Mouse (Mus musculus) ZHBTc4 (cell line): ENCODE measurements around the gene Gm20388.

Experiments used
- DNase-seq: peaks from one replicate; pipeline ENCODE4 v3.0.0-alpha.2; 2011; ENCODE audit warnings: low read depth, low spot score

The Gm20388 gene

DNA sequence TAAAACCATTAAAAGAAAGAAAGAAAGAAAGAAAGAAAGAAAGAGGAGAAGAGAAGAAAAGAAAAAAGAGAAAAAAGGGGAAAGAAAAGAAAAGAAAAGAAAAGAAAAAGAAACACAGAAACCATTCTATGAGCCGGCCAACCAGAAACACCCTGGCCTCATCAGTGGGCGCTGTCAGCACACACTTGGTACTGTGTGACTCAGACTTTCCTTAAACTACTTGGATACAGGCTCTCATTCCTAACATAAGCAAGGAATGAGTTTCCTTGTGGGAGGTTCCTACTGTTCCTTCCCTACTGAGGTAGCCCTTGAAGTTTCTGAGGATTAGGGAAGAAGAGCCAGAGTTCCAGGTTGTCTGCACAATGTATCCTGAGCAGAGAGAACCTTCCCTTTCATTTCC lies 3420.7 kb downstream of the Gm20388 start:
- no peak for DNase-seq

DNA sequence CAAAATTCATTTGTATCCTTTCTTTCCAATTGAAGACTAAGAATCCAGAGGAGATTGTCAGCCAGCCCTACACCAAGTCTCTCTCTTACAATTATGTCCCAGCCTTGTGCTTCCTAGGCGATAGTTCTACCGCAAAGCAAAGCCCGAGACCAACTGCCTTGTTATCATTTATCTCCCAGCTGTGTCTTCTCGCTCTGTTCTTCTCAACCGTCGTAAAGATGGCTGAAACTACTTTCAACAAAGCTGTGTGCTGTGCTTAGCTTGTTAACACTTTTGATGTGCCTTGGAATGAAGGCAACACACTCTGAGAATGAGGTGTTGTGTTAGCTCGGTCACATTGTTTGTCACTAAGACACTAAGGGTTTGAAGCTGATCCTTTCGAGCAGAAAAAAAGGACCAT lies 3421.2 kb downstream of the Gm20388 start:
- no peak for DNase-seq

DNA sequence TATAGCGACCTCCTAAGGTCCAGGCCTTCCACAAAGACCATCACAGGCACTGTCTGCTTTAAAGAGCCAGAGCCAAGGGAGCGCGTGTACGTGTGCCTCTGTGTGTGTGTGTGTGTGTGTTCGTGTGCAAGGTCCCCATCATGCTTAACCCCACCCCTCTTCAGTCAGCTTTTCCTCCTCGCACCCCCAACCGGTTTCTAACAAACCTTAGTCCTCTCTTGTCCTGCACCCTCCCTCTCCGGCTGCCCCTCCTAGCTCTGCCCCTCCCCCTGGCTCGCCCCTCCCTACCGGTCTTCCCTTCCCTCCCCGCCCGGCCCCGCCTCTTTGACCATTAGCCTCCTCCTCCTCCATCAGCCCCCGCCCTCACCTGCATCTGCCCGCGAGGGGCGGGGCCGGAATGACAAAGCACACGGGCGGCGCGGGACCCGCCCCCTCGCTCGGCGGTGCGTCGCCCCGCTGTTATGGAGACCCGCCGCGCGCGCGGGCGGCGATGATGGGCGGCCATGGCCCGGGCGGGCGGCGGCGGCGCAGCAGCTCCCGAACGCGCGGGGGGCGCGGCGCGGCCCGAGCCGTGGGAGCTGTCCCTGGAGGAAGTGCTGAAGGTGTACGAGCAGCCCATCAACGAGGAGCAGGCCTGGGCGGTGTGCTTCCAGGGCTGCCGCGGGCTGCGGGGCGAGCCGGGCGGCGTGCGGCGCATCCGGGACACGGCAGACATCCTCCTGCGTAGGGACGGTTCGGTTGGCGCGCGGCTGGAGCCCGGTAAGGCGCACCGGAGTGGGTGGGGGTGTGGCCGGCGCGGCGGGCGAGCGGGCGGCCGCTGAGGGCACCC lies 3421.8 kb downstream of the Gm20388 start, which contains the start of gene Spire2:
Gene Spire2 (plus strand): TSS at position 452 of the 829 bp plus-strand sequence.
- peak; percentile 96 for DNase-seq

DNA sequence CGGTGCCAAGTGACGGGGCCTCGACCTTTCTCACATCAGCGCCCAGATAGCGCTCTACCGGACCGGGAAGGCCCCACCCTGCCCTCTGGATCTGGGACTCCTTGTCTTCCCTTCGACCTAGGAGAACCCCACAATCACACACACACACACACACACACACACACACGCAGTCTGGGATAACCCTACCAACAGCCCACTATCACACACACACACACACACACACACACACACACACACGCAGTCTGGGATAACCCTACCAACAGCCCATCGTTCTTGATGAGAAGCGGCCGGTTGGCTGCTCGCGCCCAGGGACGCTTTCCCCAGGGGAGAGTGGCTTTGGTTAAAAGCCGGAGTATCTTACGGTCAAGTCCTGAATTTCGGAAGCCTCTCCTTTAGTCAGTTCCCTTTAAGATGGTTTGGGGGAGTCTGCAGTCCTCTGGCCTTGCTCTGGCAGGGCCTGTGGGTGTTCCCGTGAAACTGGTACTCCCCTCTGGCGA lies 3422.5 kb downstream of the Gm20388 start:
- DNase-seq, result no peak

DNA sequence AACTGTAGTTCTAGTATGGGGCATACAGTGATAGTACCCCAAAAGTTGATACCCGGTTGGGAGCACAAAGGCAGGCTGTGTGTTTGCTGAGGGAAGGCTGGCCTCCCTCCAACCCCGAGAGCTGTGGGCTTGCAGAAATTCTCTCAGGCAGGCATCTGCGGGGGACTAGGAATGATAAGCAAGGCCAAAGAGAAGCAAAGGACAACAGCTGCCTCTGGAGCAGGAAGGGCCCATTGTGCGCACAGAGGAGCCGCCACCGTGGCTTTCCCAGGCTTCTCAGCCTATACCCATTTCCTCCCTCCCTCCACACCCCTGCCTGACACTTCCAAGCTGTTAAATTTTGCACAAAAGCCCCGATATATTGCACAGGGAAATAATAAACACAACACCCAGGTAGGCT lies 3423.2 kb downstream of the Gm20388 start:
- peak; percentile 51 for DNase-seq

DNA sequence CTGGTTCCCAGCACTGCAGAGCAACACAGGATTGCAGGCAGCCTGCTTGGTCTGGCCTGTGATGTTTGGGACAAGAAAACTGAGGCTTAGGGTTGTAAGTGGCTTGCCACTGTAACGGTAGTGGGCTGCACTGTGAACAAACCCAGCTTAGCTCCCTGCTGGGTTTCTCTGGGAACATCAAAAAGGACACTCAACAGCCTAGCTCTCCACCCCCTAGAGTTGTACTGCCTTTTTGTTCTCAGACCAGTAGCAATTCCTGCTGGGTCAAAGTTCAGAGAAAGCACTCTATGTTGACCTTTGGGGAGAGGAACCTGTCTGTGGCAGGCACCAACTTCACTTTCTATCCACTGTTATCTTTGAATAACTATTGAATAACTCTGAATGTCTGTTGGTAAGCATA lies 3423.8 kb downstream of the Gm20388 start:
- DNase-seq, result peak; percentile 79

DNA sequence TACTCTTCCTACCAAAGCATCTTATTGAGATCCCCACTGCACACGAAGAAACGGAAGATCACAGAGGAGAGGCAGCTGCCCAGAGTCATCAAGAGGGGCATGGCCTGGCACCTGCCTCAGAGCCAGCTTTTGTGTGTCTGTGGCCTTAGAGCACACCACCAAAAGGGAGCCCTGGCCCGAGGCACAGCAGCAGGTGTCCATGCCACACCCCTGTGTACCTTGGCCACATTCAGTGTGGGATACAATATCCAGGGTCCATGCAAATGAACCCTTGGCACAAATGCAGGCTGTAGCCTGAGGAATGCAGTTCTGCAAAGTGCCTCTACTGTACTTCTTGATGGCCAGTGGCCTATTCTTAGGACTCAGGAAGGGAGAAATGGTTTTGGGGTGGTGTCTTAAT lies 3426.8 kb downstream of the Gm20388 start:
- DNase-seq, result no peak

DNA sequence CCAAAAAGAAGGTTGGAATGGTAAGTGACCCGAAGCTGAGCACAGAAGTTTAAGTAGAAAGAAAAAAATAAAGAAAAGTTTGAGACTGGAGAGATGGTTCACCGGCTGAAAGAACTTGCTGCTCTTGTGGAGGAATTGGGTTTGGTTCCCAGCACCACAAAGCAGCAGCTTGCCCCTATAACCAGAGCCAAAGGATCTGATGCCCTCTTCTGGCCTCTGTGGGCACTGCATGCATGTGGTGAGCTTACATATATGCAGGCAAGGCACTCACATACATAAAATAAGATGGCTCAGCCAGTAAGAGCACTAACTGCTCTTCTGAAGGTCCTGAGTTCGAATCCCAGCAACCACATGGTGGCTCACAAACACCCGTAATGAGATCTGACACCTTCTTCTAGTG lies 3429.4 kb downstream of the Gm20388 start:
- DNase-seq, result peak; percentile 95

DNA sequence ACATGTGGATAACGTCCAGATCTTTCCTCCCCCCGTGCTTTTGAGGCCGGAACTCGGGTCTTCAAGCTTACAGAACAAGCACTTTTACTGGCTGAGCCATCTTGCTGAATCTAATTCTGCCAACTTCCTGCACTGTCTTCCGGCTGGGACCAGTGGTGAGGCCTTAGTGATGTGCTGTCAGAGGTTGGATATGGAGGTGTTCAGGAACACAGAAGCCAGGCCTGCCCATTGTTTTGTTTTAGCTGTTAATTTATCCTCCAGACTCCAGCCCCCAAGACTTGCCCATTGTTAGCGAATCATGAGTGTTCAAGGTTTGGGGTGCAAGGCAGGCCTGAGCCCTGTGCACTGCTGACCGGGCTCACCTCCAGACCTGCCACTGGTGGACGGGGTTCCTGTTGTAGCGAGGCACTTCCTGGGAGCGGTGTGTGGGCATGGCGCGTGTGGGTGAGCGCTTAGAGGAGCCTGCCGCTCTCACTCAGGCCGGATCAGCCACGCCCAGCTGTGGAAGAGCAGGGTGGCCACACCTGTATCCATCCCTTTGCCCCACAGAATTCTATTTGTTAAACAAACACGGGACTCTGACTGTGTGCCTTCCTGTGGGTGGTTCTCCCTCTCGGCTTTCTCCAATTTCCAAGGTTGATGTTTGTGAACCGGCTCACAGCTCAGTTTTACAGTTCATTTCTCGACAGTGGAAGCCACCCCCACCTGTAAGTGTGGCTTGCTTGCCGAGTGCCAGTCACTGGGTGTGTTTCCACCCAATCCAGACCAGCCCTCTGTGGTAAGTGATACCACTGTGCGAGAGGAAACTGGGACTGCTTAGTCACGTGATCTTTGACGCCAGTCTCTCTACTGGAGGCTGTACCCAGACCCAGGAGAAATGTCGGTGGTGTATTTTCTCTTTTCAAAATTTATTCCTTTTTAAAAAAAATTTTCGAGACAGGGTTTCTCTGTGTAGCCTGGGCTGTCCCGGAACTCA lies 3430.7 kb downstream of the Gm20388 start:
- DNase-seq, result peak; percentile 84

DNA sequence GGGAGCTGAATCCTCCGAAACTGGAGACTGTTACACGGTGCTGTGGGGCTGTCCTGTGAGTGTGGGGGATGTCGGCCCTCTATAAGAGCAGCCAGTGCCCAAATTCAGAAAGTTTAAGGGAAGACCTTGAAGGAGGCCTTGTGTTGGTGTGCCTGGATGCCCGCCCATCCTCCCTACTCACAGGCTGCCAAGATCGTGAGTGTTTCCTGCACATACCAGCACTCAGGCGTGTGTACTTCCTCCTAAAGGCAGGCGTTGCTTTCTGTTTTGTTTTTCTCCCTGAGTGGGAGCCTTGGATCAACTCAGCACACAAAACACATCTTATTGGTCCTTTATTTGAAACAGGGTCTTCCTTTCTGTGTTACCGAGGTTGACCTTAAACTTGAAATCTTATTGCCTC lies 3431.6 kb downstream of the Gm20388 start:
- DNase-seq, result no peak

DNA sequence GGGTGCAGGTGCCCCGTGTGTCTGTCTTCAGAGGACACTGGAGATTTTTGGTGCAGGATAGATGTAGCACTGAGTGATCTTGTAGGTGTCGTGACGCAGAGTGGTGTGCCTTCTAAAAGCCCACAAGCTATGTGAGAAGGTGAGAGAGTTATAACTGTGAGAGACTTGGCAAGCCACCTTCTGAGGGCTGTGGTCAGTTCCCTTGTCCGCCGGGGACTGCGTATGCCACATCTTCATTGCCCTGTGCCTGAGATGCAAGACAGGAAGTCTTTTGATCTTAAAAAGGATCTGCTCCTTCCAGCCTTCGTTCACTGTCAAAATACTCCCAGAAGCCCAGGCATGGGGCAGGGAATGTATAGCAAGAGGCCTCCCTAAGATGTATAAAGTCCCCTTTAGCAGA lies 3432.3 kb downstream of the Gm20388 start:
- no peak for DNase-seq

DNA sequence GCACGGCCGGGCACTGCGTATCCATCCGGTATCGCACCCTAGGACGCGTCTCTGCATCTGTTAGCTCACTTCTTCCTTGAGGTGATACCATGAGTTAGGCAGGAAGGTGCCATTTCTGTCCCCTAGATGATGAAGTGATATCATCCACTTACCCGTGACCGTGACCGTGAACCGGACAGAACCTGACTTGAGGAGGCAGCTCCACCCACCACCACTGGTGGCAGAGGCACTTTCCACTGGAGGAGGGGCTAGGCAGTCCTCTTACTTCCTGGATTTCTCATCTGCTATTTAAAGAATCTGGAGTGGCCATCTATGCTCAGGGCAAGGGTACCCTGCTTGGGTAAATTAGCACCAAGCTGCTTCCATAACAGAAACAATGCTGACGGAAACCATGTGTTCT lies 3432.8 kb downstream of the Gm20388 start:
- peak; percentile 87 for DNase-seq

DNA sequence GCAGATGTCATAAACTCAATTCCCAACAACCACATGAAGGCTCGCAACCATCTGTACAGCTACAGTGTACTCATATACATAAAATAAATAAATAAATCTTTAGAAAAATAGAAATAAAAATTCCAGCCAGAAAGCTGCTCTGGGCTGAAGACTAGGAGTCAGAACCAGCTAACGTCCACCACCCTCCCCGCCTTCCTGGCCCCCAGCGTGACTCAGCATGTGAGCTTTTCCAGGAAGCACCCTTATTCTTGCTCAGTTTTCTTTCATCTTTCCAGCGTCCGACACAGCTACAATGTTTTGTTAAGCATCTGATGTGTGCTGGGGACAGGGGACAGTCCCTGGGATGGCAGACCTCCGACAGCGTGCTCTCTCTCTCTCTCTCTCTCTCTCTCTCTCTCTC lies 3434.5 kb downstream of the Gm20388 start:
- no peak for DNase-seq

DNA sequence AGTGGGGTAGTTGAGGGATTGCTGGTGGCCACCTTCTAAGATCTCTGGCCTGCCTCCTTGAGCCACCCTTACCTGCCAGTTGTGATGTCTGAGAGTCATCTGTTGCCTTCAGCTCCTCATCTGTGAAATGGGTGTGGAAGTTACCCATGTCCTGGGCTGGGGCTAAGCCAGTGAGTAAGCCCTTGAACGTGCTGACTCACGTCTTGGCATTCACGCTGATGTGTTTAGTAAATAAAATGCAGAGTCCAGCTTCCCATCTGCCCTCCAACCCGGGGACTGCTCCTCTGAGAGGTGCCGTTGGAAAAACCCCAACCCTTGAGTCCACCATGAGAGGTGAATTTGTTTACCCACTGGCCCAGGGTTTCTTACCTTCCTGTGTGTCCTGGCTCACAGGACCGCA lies 3435.2 kb downstream of the Gm20388 start:
- no peak for DNase-seq

DNA sequence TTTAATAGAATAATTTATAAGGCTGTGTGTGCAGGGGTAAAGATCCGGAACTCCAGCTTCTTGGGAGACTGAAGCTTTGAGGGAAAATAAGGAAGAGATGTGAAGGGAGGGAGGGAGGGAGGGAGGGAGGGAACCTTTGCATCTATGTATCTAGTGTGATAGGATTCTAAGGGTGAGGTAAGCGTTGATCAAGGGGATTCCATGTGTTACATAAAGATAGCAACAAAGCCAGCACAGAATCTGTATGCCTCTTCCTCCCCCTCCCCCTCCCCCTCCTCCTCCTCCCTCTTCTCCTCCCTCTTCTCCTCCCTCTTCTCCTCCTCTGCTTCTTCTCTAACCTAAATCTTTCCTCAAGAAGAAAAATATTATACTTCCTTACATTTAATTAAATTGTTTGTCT lies 3436.7 kb downstream of the Gm20388 start:
- DNase-seq, result no peak

DNA sequence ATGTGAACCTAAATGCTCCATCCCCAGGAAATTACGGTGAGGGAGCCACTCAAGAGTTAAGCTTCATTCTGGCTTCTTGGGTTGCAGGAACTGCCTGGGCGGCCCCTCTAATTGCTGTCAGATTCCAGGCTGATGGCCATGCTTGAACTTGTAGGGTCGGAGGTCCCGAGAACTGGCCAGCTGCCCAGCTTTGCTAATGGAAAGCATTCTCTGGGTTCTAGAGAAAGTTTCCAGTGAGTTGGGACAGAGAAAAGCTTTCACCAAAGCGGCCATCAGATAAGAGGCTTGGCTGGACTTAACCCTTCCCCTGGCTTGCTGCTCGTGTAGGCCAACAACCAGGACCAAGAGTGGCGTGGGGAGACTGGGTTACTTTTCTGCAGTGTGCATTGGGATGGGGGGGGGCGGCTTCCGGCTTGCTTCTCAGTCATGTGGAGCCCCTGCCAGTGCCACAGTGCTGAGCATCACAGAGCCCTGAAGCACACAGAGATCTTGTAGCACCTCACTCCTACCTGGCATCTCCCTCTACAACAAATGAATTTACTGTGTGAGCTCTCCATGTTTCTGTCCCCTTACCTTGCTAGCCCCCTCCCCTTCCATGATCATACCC lies 3437.7 kb downstream of the Gm20388 start:
- no peak for DNase-seq

DNA sequence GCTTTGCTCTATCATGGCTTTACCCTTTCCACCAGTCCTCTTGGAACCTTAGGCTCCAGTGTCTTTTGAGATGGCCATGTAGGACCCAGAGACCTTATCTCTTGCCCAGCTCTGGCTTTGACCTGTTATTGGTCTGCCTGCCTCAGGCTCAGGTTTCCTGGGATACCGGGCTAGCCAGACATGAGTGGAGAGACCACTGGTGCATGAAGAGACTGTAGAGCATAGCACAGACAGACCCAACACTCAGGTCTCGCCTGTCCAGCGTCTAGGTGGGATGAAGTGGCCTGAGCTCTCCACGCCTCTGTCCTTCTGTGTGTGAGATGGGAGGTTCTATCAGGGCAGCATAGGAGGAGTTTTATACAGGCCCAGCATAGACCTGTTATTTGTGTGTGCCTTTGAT lies 3438.4 kb downstream of the Gm20388 start:
- no peak for DNase-seq

DNA sequence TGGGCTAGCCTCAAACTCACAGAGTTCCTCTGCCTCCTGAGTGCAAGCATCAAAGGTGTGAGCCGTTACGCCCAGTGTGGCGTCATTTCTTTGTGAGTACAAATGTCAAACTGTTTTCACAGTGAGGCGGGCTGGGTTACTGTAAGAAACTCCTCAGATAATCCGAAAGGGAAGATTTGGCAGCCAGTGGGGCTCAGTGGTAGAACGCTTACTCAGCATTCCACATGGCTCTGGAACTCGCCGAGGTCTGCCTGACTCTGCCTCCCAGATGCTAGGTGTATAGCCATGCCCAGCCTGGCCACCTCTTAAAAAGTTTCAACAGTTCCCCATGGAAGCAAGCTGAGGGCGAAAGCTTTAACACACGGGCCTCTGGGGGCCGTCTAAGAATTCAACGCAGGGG lies 3441.5 kb downstream of the Gm20388 start:
- DNase-seq, result no peak

DNA sequence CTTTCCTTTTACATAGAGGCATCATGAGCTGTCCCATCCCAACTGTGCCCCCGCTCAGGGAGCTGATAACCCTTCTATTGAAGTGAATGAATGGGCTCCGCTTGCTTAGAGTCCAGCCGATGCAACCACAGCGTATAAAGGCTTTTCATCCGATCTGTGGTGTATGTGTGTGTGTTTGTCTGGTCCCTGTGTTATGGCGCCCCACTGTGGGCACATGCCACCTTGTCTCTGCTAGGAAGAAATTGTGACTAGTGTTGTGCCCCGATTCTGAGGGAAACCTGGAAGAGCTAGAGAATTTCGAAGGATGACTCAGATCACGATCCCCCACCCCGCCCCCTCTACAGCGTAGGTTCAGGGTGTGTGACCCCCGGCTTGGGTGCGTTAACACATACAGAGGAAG lies 3442.1 kb downstream of the Gm20388 start:
- DNase-seq, result peak; percentile 64

DNA sequence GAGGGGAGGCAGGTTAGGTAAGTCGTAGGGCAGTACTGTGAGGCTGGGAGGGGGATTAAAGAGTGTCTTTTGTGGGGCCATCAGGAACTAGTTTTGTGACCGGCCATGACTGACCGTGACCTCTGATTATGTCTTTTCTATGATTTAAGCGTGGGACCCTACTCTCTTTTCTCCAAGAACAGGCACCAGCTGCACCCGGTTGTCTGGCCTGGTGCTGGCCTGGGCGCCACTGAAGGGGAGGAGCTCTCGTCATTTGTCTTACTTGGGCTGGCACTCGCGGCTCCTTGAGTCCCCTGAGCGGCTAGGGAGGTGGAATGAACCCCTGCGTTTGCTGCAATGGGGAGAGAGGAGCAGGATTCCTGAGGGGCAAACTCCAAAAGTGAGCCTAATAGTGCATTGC lies 3442.6 kb downstream of the Gm20388 start:
- no peak for DNase-seq

DNA sequence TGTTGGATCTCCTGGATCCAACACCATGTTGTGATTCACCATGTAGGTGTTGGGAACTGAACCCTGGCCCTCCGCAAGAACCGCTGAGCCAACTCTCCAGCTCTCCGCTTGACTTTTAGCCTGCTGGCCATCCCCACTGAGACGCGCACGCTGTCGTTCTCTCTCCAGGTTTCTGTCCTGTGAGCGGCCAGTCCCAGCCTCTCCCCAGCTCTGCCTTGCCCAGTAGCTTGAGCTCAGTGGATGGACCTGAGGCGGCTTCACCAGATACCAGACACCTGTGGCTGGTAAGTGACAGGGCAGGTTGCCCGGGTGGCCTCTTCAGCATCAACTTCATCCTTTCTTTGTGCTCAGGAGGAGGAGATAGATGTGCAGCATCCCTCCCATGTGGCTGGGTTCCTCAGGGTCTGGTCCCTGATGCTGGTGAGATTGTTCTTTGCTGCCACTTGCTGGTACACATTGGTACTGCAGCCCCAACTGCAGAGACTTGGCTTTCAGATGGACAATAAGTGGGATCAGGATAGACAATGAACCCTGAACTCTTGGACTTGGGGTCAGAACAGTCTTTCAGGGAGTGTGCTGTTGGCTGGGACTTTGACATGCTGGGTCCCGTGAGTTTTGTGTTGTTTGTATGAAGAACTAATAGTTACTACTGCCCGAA lies 3450.6 kb downstream of the Gm20388 start:
- DNase-seq, result peak; percentile 68
